Mouse (Mus musculus) thymus, adult 2 months (tissue): ENCODE measurements around the gene Cdh13.

Source experiments
- CTCF ChIP-seq: fragments of 200-500 bp; IDR thresholded peaks from 2 replicates; pipeline ENCODE4 v1.5.1; 2012; ENCODE audit warnings: mild to moderate bottlenecking, control low read depth, low read length, moderate library complexity, borderline replicate concordance; ENCODE audit not compliant: control insufficient read depth, poor library complexity, insufficient read depth; ENCODE audit errors: extremely low read depth
- POLR2A ChIP-seq: fragments of 200-500 bp; IDR thresholded peaks from 2 replicates; pipeline ENCODE4 v1.6.1; 2012; ENCODE audit warnings: mild to moderate bottlenecking, low read length, control low read depth, moderate library complexity; ENCODE audit not compliant: control insufficient read depth, poor library complexity, insufficient read depth; ENCODE audit errors: extremely low read depth

GRCm38 (mm10) chr8:119277047-119277451 lies 993.5 kb downstream of the Cdh13 start:
- TF ChIP-seq CTCF = no peak
- no peak for TF ChIP-seq POLR2A
